Mouse (Mus musculus) CH12.LX (cell line): ENCODE data around the gene C2cd2l. TPM values are rescaled to one million over a fixed set of nuclear protein-coding genes. Genes with fewer than 3 reads are reported as not detected.
"Not testable (repeated sequence)": the region's sequence is repeated elsewhere in the genome, so short reads cannot be mapped to it uniquely, and the experiment has no call there.

ENCODE experiments used
- DNase-seq: peaks from one replicate; pipeline ENCODE4 v3.0.0-alpha.2; 2013; ENCODE audit errors: extremely low read depth
- H3K27ac ChIP-seq: 2 replicates; pipeline ENCODE4 v1.5.1; 2012; ENCODE audit warnings: low read depth, mild to moderate bottlenecking, control low read depth, moderate library complexity; ENCODE audit not compliant: insufficient read depth
- H3K27me3 ChIP-seq: replicated peaks from 2 replicates; pipeline ENCODE3; 2012; ENCODE audit warnings: inconsistent platforms
- H3K36me3 ChIP-seq, 2 experiments: replicated peaks in 1 of 2; 2 replicates each; pipeline versions ENCODE3 to v1.6.1; 2012; ENCODE audit warnings: inconsistent platforms in 1 of 2, low read length in 1 of 2, mild to moderate bottlenecking in 1 of 2, mixed read lengths in 1 of 2, moderate library complexity in 1 of 2; ENCODE audit not compliant: control insufficient read depth in 1 of 2, insufficient read depth in 1 of 2
- H3K4me1 ChIP-seq, 2 experiments: 2 replicates each; pipeline ENCODE4 v1.6.1; 2012; ENCODE audit warnings: inconsistent platforms in 1 of 2, moderate library complexity in 1 of 2; ENCODE audit not compliant: insufficient read depth in 2 of 2, control insufficient read depth in 1 of 2
- H3K4me2 ChIP-seq: 2 replicates; pipeline ENCODE4 v1.6.1; 2012; ENCODE audit warnings: low read depth, mild to moderate bottlenecking, control low read depth; ENCODE audit not compliant: poor library complexity, insufficient read depth, severe bottlenecking
- H3K4me3 ChIP-seq, 3 experiments: fragments of 150-350 bp in 1 of 3; sonication (generic) in 1 of 3; replicated peaks in 1 of 3; 2 replicates each; pipeline versions ENCODE3 to v1.5.1; 2011 to 2012; ENCODE audit warnings: low read depth in 2 of 3, low read length in 2 of 3, mild to moderate bottlenecking in 2 of 3, moderate library complexity in 2 of 3, control low read depth in 1 of 3, improper control_type of control experiment in 1 of 3, inconsistent platforms in 1 of 3, mixed read lengths in 1 of 3; ENCODE audit not compliant: poor library complexity in 1 of 3
- H3K79me2 ChIP-seq: replicated peaks from 2 replicates; pipeline ENCODE4 v1.6.1; 2012; ENCODE audit warnings: mild to moderate bottlenecking, moderate library complexity; ENCODE audit not compliant: control insufficient read depth, poor library complexity, insufficient read depth, severe bottlenecking; ENCODE audit errors: extremely low read depth
- H3K9ac ChIP-seq: 2 replicates; pipeline ENCODE4 v1.6.1; 2012; ENCODE audit warnings: low read depth, mild to moderate bottlenecking, control low read depth, moderate library complexity; ENCODE audit not compliant: insufficient read depth
- H3K9me3 ChIP-seq: replicated peaks from 2 replicates; pipeline ENCODE3; 2012; ENCODE audit warnings: low read length, inconsistent platforms, mixed read lengths
- BHLHE40 ChIP-seq: IDR thresholded peaks from 2 replicates; pipeline ENCODE4 v1.6.1; 2011; ENCODE audit warnings: mild to moderate bottlenecking, low read depth, low read length, improper control_type of control experiment
- CTCF ChIP-seq, 2 experiments: IDR thresholded peaks in 1 of 2; conservative IDR thresholded peaks in 1 of 2; 2 replicates each; pipeline ENCODE4 v1.5.1; 2011 to 2012; ENCODE audit warnings: low read depth in 2 of 2, low read length in 2 of 2, improper control_type of control experiment in 1 of 2, inconsistent platforms in 1 of 2, mild to moderate bottlenecking in 1 of 2, moderate library complexity in 1 of 2
- E2F4 ChIP-seq: IDR thresholded peaks from 2 replicates; pipeline ENCODE4 v1.6.1; 2011; ENCODE audit warnings: low read depth, low read length, improper control_type of control experiment; ENCODE audit not compliant: insufficient replicate concordance
- JUN ChIP-seq: IDR thresholded peaks from 2 replicates; pipeline ENCODE4 v1.6.1; 2011; ENCODE audit warnings: low read depth, mild to moderate bottlenecking, low read length, improper control_type of control experiment, moderate library complexity; ENCODE audit not compliant: insufficient read depth
- MAFK ChIP-seq: IDR thresholded peaks from 2 replicates; pipeline ENCODE4 v1.6.1; 2011; ENCODE audit warnings: low read length, improper control_type of control experiment; ENCODE audit not compliant: insufficient replicate concordance
- MXI1 ChIP-seq: IDR thresholded peaks from 2 replicates; pipeline ENCODE4 v1.6.1; 2011; ENCODE audit warnings: mild to moderate bottlenecking, low read depth, low read length, improper control_type of control experiment
- NELFE ChIP-seq: IDR thresholded peaks from 2 replicates; pipeline ENCODE4 v1.6.1; 2011; ENCODE audit warnings: low read depth, low read length, improper control_type of control experiment
- PAX5 ChIP-seq: IDR thresholded peaks from 2 replicates; pipeline ENCODE4 v1.6.1; 2012; ENCODE audit warnings: low read length, inconsistent platforms, mixed read lengths
- POLR2A ChIP-seq: IDR thresholded peaks from 2 replicates; pipeline ENCODE4 v1.6.1; 2011; ENCODE audit warnings: low read depth, mild to moderate bottlenecking, improper control_type of control experiment, low read length
- POLR2AphosphoS2 ChIP-seq: IDR thresholded peaks from 2 replicates; pipeline ENCODE4 v1.6.1; 2011; ENCODE audit warnings: low read depth, low read length, improper control_type of control experiment
- RAD21 ChIP-seq: IDR thresholded peaks from 2 replicates; pipeline ENCODE4 v1.6.1; 2011; ENCODE audit warnings: low read depth, mild to moderate bottlenecking, low read length, improper control_type of control experiment, moderate library complexity
- SMC3 ChIP-seq: IDR thresholded peaks from 2 replicates; pipeline ENCODE4 v1.6.1; 2011; ENCODE audit warnings: low read depth, low read length, improper control_type of control experiment
- TCF12 ChIP-seq: IDR thresholded peaks from 2 replicates; pipeline ENCODE4 v1.6.1; 2014; ENCODE audit warnings: low read depth, mild to moderate bottlenecking, inconsistent platforms, low read length, improper control_type of control experiment
- UBTF ChIP-seq: IDR thresholded peaks from 2 replicates; pipeline ENCODE4 v1.6.1; 2012; ENCODE audit warnings: low read depth, mild to moderate bottlenecking, inconsistent platforms, low read length, improper control_type of control experiment, moderate library complexity
- USF2 ChIP-seq: conservative IDR thresholded peaks from 2 replicates; pipeline ENCODE4 v1.6.1; 2011; ENCODE audit warnings: low read depth, low read length, improper control_type of control experiment
- ZNF384 ChIP-seq: IDR thresholded peaks from 2 replicates; pipeline ENCODE4 v1.6.1; 2012; ENCODE audit warnings: low read depth, low read length, improper control_type of control experiment, inconsistent platforms
- dilution Hi-C: fragments of 300-500 bp; cut with MboI; formaldehyde crosslinking; loops from 2 replicates; pipeline ENCODE4 v1.14.3; 2020; ENCODE audit warnings: low sequenced_read_pairs; ENCODE audit not compliant: extremely low pct_unique_long_range_greater_than_20kb, extremely low pct_ligation_motif_present
- in situ Hi-C: fragments of 300-500 bp; cut with MboI; formaldehyde crosslinking; loops from 3 replicates; pipeline ENCODE4 v1.14.3; 2019; ENCODE audit warnings: low sequenced_read_pairs, low pct_ligation_motif_present, low pct_unique_long_range_greater_than_20kb, mixed read lengths
- polyA plus RNA-seq: library from polyadenylated mRNA; unstranded; fragments of >175 nt; gene quantifications from 2 replicates; pipeline ENCODE4 v1.2.1, GENCODE M21; 2012; ENCODE audit warnings: low read depth; ENCODE audit not compliant: insufficient read length
- total RNA-seq, 2 experiments: library from RNA; depleted of rRNA; stranded (reverse); fragments of 300-350 nt in 1 of 2; fragments of >200 nt in 1 of 2; gene quantifications; 2 replicates each; pipeline ENCODE4 v1.2.3; 2012 to 2014

The C2cd2l gene
- total and polyA plus RNA-seq, 3 experiments, result 2.9 to 7.3 (median 7.2) TPM

DNA sequence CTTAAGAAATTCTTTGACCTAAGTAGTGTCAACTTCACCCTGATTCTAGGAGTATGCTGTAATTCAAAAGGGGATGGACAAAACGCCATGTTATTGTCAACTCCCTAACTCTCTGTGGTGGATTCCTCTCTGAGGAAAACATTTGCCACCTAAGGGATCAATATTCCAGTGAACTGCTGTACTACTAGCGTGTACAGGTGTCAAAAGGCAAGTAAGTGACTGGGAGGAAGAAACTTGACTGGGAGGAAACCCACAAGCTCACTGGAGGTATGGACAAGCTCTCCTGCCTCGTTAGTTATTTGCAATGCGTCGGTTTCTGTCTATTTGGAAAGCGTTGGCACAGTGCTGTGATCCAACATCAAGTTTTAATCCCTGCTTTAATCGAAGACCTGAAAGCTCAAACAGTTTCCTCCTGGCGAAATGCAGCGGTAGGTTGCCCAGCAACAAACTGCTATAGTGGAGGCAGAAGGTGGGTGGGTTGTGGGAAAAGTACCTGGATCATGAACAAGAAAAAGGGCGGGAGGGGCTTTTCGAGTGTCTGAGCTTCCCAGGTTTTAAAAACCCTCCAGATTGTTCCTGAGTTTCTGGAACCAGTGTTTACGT lies 5.8 kb upstream of the C2cd2l start, which contains the start of gene Dpagt1:
TSS of gene Dpagt1 (plus strand) at position 252 of the 603 bp plus-strand sequence.
- Histone ChIP-seq H3K27me3 (peaks cover 3% of the 10 kb centered on the region), H3K4me3 (peak within 1 kb of the TSS; percentile 83 to 92 (median 85)), H3K4me1 (peaks cover 5 to 41% of the 10 kb centered on the region in 2 experiments), H3K27ac (peak within 1 kb of the TSS; percentile 67), H3K9ac (peak within 1 kb of the TSS; percentile 81), H3K9me3 (no peaks in the 10 kb centered on the region), H3K36me3 (peaks cover 12 to 28% of the 10 kb centered on the region in 2 experiments), H3K79me2 (peaks cover 7% of the 10 kb centered on the region; the same call in 1 of the 2 replicates), H3K4me2 (peak within 1 kb of the TSS; percentile 93)
- in situ Hi-C loops, result no loop called here
- no peak for DNase-seq
- dilution Hi-C loops, result no loop called here
- TF ChIP-seq E2F4, result no peak
- peak; percentile 4; the same call in 1 of the 2 replicates for TF ChIP-seq ZNF384
- TF ChIP-seq MAFK, result no peak
- TF ChIP-seq TCF12, result no peak
- no peak; the same call in 1 of the 2 replicates for TF ChIP-seq UBTF
- no peak for TF ChIP-seq BHLHE40
- no peak for TF ChIP-seq PAX5
- TF ChIP-seq POLR2AphosphoS2, result no peak
- no peak for TF ChIP-seq JUN
- 0 out of 2 replicates have a peak, but pooled peaks have one; percentile 24 for TF ChIP-seq NELFE
- TF ChIP-seq MXI1, result no peak
- no peak for TF ChIP-seq CTCF (conservative IDR thresholded peaks at IDR 0.05 in 1 of 2, IDR thresholded peaks at IDR 0.05 in 1 of 2; ENCODE audit: low read depth in 2 of 2, low read length in 2 of 2)
- TF ChIP-seq RAD21, result no peak
- TF ChIP-seq SMC3, result no peak
- TF ChIP-seq POLR2A, result no peak
- no peak for TF ChIP-seq USF2

DNA sequence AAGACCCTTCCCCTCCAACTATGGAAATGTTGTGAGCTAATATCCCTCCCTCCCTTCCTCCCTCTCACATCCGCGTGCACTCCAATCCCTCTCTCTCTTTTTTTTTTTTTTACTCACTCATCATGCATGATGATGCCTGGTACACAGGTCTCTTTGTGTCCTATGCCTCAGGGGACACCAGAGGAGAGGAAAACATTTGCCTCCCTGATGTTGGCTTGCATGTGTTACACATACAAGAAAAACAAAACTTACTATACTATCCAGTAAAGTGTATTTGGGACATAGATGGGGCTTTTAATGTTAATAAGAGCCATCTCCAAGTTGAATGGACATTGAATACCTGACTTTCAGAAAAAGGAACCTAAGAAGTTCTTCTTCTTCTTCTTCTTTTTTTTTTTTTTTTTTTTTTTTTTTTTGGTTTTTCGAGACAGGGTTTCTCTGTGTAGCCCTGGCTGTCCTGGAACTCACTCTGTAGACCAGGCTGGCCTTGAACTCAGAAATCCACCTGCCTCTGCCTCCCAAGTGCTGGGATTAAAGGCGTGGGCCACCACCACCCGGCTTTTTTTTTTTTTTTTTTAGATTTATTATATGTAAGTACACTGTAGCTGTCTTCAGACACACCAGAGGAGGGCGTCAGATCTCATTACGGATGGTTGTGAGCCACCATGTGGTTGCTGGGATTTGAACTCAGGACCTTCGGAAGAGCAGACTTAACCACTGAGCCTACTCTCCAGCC lies 5.1 kb upstream of the C2cd2l start:
- in situ Hi-C loops, dilution Hi-C loops, H3K9ac ChIP-seq, H3K9me3 ChIP-seq, H3K27me3 ChIP-seq, DNase-seq, H3K79me2 ChIP-seq: not testable (repeated sequence)
- TF ChIP-seq ZNF384 (peak; percentile 74), TCF12 (0 out of 2 replicates have a peak, but pooled peaks have one; percentile 27)
- Histone ChIP-seq H3K36me3 (peaks cover 9 to 21% of the 10 kb centered on the region in 2 experiments), H3K27ac (peak overlapping the region; percentile 24; the same call in 1 of the 2 replicates), H3K4me3 (peak overlapping the region in 1 of 3 experiments; percentile 92), H3K4me1 (peaks cover 6 to 40% of the 10 kb centered on the region in 2 experiments), H3K4me2 (peak overlapping the region; percentile 93; the same call in 1 of the 2 replicates)
